Mouse (Mus musculus): ENCODE measurements around the gene Gper1.
A peak's percentile ranks its signal among the peaks of the same experiment; 100 is the strongest.
"Not testable (repeated sequence)": the region's sequence is repeated elsewhere in the genome, so short reads cannot be mapped to it uniquely, and the experiment has no call there.

Gene Gper1

GRCm38 (mm10) chr5:139390324-139391119 lies 32.4 kb upstream of the Gper1 start:
- not testable (repeated sequence) for DNase-seq (ENCODE audit: low spot score in 2 of 2)

GRCm38 (mm10) chr5:139391309-139391990 lies 31.5 kb upstream of the Gper1 start:
- no peak for DNase-seq (ENCODE audit: low spot score in 2 of 2)

GRCm38 (mm10) chr5:139392219-139393196 lies 30.4 kb upstream of the Gper1 start:
- DNase-seq (ENCODE audit: low spot score in 2 of 2): no peak

- no peak for DNase-seq (ENCODE audit: low spot score in 2 of 2)
Observed at GRCm38 (mm10) chr5:139393197-139393588, 29.8 kb upstream of the Gper1 start.

GRCm38 (mm10) chr5:139394399-139394798 lies 28.6 kb upstream of the Gper1 start:
- DNase-seq (ENCODE audit: low spot score in 2 of 2): no peak

- DNase-seq (ENCODE audit: low spot score in 2 of 2): no peak
Observed at GRCm38 (mm10) chr5:139395528-139395927, 27.4 kb upstream of the Gper1 start.

- DNase-seq (ENCODE audit: low spot score in 2 of 2): no peak
Observed at GRCm38 (mm10) chr5:139397359-139397916, 25.5 kb upstream of the Gper1 start.

- peak; percentile 75 to 84 for DNase-seq (ENCODE audit: low spot score in 2 of 2)
Observed at GRCm38 (mm10) chr5:139397959-139398753, 24.8 kb upstream of the Gper1 start.

- no peak for DNase-seq (ENCODE audit: low spot score in 2 of 2)
Observed at GRCm38 (mm10) chr5:139398786-139399185, 24.2 kb upstream of the Gper1 start.

GRCm38 (mm10) chr5:139399991-139400390 lies 23.0 kb upstream of the Gper1 start:
- DNase-seq (ENCODE audit: low spot score in 2 of 2): no peak

- no peak for DNase-seq (ENCODE audit: low spot score in 2 of 2)
Observed at GRCm38 (mm10) chr5:139402106-139402505, 20.8 kb upstream of the Gper1 start.

- DNase-seq (ENCODE audit: low spot score in 2 of 2): no peak
Observed at GRCm38 (mm10) chr5:139403692-139404260, 19.2 kb upstream of the Gper1 start.

GRCm38 (mm10) chr5:139404801-139405401 lies 18.1 kb upstream of the Gper1 start, which contains the start of gene C130050O18Rik:
C130050O18Rik (plus strand) TSS chr5:139405280.
- peak; percentile 16 to 30 for DNase-seq (ENCODE audit: low spot score in 2 of 2)

- no peak for DNase-seq (ENCODE audit: low spot score in 2 of 2)
Observed at GRCm38 (mm10) chr5:139405478-139405877, 17.5 kb upstream of the Gper1 start.

- no peak for DNase-seq (ENCODE audit: low spot score in 2 of 2)
Observed at GRCm38 (mm10) chr5:139405953-139406352, 17.0 kb upstream of the Gper1 start.

- no peak for DNase-seq (ENCODE audit: low spot score in 2 of 2)
Observed at GRCm38 (mm10) chr5:139407121-139407885, 15.6 kb upstream of the Gper1 start.

- DNase-seq (ENCODE audit: low spot score in 2 of 2): peak; percentile 19 to 35
Observed at GRCm38 (mm10) chr5:139408511-139408910, 14.4 kb upstream of the Gper1 start.

- no peak for DNase-seq (ENCODE audit: low spot score in 2 of 2)
Observed at GRCm38 (mm10) chr5:139409412-139409811, 13.5 kb upstream of the Gper1 start.

GRCm38 (mm10) chr5:139410056-139410455 lies 12.9 kb upstream of the Gper1 start:
- no peak for DNase-seq (ENCODE audit: low spot score in 2 of 2)
